Mouse (Mus musculus) hindlimb bud, embryonic 11.5 days (tissue): Measurements from ENCODE around the gene Yme1l1.
A peak's percentile ranks its signal among the peaks of the same experiment; 100 is the strongest.

ENCODE experiments used
- DNase-seq: peaks from one replicate; pipeline ENCODE4 v3.0.0-alpha.2; 2012; ENCODE audit warnings: low read depth, low spot score; ENCODE audit errors: extremely low spot score

Yme1l1 gene

DNA sequence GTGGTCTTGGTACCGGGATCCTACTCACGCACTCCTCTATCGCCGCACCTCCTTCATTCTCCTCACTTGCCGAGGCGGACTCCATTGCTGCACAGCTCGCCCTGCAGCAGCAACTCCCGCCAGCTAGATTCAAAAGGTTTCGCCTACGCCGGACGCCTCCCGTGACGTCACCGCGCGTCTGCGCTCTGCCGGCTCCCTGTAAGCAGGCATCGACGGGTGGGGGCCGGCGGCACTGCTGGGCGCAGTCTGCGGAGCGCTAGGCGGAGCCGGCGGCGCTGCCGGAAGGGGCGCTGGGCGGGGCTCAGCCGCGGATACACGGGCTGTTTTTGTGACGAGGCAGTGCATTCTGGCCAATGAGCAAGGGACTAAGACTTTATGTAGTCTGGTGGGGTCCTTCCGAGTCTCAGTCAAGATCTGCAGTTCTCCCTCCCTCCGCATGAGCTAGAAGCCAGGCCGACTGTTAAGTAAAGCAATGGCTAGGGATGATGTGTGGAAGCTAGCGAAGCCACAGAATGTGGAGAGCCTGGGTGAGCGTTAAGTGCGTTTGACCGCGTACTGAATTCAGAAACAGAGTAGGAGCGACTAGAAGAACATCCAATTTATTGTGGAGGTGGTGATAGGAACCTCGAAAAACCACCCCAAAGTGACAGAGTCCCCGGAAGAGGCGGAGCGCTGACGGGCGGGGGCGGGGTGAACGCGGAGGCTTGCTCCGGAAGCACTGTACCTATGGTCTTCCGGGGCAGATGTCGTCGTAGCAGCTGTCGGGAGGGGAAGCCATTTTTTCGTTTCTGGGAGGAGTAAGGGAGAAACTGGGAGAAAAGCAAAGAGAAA is at the start of gene Yme1l1, which contains the start of gene Mastl:
Yme1l1 (plus strand) TSS at position 593 of the 831 bp plus-strand sequence.
Mastl (minus strand) TSS at position 248 of the 831 bp plus-strand sequence.
- DNase-seq: peak; percentile 87

DNA sequence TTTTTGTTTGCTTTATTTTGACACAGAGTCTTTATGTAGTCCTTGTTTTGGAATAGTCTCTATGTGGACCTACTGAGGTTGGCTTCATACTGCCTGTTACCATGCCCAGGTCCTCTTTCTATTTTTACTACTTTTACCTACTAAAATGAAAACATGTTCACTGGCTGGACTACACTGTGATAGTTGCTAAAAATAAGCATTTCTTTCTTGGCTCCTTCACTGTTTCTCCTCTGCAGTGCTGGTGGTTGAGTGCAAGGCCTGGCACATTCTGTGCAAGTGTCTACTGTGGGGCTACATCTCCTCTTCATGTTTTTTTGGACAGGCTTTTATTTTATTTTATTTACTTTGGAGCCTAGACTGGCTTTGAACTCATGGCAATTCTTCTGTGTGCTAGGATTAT is 36.6 kb upstream of the Yme1l1 start:
- no peak for DNase-seq

DNA sequence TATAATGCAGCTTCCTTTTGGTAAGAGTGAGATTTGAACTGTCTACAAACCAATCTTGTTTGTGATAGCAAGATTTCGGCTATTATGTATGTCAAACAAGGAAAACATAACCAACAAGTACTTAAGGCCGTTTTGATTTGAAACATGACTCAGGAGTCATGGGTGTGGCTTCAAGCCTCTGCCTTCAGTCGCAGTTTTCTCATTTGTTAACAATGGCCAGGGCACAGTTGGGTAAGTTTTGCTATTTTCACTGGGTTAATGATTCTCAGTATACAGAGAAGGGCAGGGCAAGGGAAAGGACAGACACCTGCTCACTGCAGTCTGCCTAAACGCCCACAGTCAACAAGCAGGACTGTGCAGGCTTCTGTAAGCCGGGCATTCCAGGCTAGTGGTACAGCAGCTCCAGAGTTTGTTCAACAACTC is 959 bp upstream of the Yme1l1 start:
- DNase-seq: no peak

DNA sequence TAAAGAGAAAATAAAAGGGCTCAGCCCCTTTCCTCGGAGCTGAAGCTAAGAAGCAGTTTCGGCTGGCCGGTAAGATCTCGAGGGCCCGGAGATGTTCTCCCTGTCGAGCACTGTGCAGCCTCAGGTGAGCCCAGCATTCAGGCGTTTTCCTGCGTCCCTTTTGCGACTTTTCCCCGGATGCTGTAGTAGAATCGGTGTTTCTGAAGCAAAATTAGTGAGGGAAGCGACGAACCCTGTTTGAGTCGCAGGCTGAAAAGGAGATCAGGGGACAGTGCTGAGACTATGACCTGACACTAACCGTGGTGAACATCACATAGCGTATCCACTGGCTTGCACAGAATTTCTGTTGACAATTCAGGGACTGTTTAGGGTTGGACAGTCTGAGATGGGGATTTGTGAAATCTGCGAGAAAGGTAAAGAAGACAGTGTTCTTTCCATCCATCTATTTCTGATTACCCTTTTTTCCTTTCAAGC is 476 bp downstream of the Yme1l1 start:
- DNase-seq: no peak

DNA sequence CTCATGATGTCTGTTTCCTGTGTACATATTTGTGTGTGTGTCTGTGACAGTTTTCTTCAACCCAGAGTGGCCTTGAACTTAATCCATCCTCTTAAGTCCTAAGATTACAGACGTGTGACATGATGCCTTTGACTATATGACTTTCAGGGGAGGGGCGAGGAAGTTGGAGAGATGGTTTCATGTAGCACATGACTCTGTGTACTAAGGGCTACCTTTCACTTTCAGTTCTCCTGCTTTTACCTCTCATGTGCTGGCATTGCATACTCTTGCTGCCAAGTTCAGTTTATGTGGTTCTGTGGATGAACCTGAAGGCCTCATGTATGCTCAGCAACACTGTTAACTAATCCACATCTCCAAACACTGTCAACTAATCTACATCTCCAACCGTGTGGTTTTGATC is 16.1 kb downstream of the Yme1l1 start:
- no peak for DNase-seq

DNA sequence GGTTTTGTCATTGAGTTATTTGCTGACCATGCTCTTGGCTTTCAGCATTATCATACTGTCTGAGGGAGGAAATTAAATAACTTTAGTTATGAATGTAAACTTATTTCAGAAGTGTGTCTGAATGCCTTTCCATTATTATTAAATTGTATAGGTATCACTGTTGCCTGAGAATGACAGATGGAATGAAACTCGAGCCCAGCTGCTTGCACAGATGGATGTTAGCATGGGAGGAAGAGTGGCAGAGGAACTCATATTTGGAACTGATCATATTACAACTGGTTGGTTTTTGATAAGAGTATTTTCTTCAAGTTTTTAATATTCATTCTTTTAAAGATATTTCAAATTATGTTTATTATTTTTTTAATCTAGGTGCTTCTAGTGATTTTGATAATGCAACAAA is 38.2 kb downstream of the Yme1l1 start:
- no peak for DNase-seq

DNA sequence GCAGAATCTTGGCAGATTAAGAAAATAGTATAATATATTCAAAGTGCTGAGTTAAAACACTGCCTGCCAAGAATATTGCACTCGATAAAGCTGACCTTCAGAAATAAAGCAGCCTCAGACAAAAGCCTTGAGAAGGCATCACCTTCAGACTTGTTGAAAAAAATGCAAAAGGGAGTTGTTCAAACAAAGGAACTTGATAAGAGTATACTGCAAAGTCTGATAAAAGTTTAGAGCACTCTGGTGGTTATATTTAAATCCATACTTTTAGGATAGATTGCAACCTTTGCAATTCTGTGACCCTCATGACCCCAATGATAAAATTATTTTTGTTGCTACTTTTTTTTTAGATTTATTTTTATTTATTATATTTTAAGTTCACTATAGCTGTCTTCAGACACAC is 44.9 kb downstream of the Yme1l1 start:
- DNase-seq: no peak

DNA sequence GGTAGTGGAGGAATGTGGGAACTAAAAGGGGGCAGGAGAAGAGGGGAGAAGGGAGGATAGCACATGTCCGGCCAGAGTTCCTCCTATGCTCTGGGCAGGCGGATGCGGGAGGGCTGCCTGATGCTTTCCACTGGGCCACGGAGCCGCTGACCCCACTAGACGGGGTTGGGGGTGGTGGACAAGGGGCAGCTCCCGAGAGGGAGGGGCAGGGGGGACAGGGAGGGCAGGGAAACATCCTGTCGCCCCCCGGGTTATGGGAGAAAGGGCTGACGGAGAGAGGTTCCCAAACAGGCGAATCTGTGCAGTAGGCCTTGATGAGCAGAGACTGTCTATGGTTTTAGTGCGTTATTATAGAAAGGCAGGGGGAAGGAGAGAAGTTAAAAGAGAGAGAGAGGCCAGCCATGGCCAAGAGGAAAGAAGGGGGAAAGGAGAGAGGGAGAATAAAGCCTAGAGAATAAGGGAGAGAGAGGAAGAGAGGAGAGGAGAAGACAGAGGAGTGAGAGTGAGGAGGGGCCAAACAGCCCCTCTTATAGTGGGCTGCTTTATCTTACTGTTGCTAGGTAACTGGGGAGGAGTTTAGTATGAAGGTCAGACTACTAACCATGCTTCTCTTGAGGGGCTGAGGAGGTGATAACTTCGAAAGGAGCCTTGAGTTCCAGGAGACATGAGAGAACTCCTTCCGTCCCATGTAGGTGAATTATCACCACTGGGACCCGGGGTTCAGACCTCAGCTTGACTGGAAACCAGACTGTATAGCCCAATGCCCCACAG is 46.9 kb downstream of the Yme1l1 start:
- no peak for DNase-seq

DNA sequence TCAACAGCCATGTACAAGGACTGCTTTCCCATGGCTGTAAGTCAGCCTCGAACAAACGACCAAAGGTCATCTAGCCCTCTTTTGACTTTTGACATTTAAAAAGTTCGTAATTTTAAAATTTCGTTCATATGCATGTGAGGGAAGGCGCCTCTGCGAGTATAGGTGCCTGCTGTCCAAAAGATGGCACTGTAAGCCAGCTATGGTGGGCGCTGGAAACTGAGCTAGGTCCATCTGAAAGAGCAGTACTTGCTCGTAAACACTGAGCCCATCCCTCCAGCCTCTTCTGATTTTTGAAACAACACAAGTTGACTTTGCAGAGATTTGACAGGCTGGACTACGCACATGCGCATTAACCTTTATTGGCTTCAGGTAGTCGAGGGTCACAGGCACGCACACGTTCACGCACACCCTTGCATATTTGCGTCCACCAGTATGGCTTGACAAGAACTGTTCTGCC is 50.9 kb downstream of the Yme1l1 start, which contains the start of gene 4931423N10Rik:
4931423N10Rik (plus strand) TSS at position 407 of the 457 bp plus-strand sequence.
- no peak for DNase-seq

DNA sequence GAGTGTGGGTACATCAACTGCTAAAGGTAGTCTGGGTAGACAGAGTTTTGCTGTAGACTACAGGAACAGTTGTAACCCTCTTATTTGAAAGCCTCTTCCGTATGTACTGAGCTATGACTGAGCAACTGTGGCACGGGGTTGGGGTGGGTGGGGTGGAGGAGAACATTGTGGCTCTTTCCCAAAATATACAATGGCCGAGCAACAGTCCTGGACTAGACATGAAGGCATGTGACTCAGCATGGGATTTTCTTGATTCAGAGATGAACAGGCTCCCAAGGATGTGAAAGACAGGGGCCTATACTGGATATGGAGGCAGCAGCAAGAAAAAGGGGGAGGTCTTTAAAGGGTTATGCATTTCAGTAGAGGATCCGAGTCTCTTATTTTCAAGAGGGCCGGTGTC is 57.5 kb downstream of the Yme1l1 start:
- DNase-seq: no peak

DNA sequence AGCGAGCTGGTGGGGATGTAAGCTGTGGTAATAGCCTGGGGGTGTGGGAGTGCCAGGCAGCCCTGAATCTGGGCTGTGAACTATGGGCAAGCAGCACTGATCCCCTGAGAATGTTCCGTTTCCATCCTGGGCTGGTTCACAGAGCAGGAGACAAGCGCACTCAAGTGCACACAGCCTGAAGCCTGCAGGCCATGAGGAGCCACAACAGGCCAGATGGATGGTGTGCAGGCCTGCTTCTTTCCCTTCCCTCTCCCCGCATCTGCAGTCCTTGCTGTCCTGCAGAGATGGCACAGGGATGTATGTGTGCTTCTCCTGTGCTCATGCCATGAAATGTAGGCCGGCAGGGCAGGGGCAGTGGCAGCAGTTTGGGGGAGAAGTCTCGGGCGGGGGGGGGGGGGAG is 69.0 kb downstream of the Yme1l1 start:
- DNase-seq: no peak

DNA sequence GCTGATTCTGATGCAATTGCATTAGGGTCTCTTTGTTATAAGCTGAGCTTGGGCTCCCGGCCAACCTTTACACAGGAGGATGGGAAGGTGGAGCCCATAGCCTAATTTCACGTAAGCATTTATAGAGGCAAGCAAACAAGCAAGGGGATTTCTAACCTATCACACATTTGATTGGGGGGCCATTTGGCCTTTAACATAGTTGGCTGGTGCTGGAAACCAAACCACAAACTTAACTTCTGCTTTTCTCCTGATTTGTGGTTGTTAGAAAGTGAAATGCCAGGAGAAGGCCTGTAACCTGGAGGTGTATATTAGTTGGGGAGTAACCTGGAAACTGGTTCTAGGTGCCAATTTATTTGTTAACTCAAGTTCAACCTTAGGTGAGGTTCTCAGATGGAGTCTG is 72.3 kb downstream of the Yme1l1 start:
- no peak for DNase-seq

DNA sequence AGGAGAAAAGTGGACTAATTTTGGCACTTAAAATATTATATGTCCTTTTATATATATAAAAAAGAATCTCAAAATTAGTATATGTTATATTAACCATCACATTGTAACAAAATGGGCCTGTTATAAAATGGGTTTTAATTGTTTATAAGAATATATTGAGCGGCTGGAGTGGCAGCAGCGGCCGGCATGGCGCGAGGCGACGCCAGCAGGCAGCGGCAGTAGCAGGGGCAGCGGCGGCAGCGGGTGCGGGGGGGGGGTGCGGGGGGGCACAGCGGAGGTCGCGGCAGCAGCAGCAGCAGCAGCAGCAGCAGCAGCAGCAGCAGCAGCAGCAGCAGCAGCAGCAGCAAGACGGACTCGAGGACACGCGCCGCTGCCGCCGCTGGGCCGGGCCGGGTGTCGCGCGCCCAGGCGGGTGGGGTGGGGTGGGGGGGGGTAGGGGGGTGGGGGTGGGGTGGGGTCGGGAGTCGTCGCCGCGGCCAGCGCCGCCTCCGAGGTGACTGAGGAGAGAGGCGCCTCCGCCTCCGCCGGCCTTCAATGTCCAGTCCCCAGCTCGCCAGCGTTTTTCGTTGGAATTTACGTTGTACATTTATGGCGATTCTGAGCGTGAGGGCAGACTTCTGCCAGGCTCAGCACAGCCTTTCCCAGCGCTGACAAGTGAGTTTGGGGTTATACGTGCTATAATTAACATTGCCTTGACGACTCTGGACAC is 78.0 kb downstream of the Yme1l1 start:
- no peak for DNase-seq
